Mouse (Mus musculus): ENCODE measurements around the gene Frmd4a. TPM values are rescaled to one million over a fixed set of nuclear protein-coding genes. Genes with fewer than 3 reads are reported as not detected.

Gene Frmd4a
- polyA plus RNA-seq, 1 experiment from 2014 or later, result 72.7 TPM

DNA sequence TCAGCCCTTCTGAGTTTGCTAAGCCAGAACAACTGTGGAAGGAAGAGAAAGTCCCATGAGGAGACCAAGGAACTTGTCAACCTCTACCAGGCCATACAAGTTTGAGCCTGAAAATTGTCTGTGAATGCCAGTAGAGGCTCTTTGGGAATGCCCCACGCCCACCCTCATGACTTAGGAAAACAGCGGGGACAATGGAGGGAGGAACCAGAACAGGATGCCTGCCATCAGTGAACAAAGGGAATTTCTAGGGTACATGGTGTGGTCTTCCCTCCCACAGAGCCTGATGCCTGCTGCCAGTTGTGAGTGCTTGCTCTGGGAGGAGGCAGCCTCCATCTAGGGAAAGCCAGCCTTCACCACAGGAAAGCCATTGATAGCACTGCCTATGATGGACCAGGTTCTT, 557.6 kb downstream of the Frmd4a start:
- no peak overlapping the region for H3K27ac ChIP-seq (replicated peaks)
- no peak overlapping the region for H3K9ac ChIP-seq (replicated peaks)
- ATAC-seq (replicated peaks), result no peak
- WGBS, result 67% methylated on average over 2 of the region's 2 CpGs
- H3K4me2 ChIP-seq (replicated peaks), result no peak overlapping the region
- 0 out of 2 replicates have a peak, but pooled peaks cover 7% of the 10 kb centered on the region for H3K4me1 ChIP-seq
- no peaks in the 10 kb centered on the region for H3K27me3 ChIP-seq
- H3K4me3 ChIP-seq, result no peak overlapping the region
- peaks cover 53% of the 10 kb centered on the region for H3K36me3 ChIP-seq
- no peaks in the 10 kb centered on the region for H3K9me3 ChIP-seq

DNA sequence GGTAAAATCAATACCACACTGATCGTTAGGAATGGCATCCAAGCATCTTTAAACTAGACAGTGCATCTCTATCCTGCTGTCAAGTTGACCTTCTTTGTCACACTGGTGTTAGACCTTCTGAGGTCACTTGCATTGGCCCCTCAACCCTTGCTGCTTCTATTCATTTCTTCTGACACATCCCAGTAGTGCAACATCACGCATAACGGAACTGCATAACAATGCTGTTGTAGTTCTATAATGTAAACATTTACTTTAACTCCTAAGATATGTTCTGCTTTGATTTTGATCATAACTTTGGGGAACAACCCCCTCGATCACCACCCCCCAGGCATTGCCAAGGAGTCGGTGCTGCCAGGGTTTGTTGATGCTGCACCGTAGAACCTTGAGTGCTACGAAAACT, 558.5 kb downstream of the Frmd4a start:
- H3K9me3 ChIP-seq, result no peaks in the 10 kb centered on the region
- H3K27ac ChIP-seq (replicated peaks), result no peak overlapping the region
- 0 out of 2 replicates have a peak, but pooled peaks cover 7% of the 10 kb centered on the region for H3K4me1 ChIP-seq
- H3K27me3 ChIP-seq, result no peaks in the 10 kb centered on the region
- no peak overlapping the region for H3K9ac ChIP-seq (replicated peaks)
- H3K4me2 ChIP-seq (replicated peaks), result no peak overlapping the region
- peaks cover 53% of the 10 kb centered on the region for H3K36me3 ChIP-seq
- WGBS, result 86% methylated on average over 7 of the region's 7 CpGs
- no peak overlapping the region for H3K4me3 ChIP-seq
- no peak for ATAC-seq (replicated peaks)

DNA sequence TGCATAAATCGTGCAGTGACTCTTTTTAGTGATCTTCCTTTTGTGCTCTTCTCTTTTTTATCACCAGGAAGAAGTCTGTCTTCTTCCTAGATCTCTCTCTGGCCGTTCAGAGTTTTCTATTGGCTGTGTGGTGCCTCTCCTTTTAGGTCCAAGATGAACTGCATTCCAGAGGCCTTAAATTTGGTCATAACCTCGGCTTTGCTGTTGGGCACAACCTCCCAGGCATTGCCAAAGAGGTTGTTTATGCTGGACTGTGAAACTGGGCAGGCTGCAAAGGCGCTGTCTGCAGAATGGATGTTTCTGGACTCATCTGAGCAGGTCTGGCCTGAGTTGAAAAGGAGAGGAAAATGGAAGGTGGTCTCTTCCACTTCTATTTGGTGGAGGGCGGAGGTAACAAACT, 560.8 kb downstream of the Frmd4a start:
- H3K4me3 ChIP-seq, result no peak overlapping the region
- H3K9me3 ChIP-seq, result no peaks in the 10 kb centered on the region
- no peak overlapping the region for H3K9ac ChIP-seq (replicated peaks)
- ATAC-seq (replicated peaks), result no peak
- H3K4me1 ChIP-seq, result 0 out of 2 replicates have a peak, but pooled peaks cover 7% of the 10 kb centered on the region
- H3K27ac ChIP-seq (replicated peaks), result no peak overlapping the region
- peaks cover 47% of the 10 kb centered on the region for H3K36me3 ChIP-seq
- no peak overlapping the region for H3K4me2 ChIP-seq (replicated peaks)
- 90% methylated on average over 5 of the region's 5 CpGs for WGBS
- H3K27me3 ChIP-seq, result no peaks in the 10 kb centered on the region

- 74% methylated on average over 8 of the region's 8 CpGs for WGBS
- H3K27ac ChIP-seq (replicated peaks), result peak overlapping the region; percentile 4; the same call in 1 of the 2 replicates
Measured at GRCm38 (mm10) chr2:4579357-4580068, 562.0 kb downstream of the Frmd4a start.

GRCm38 (mm10) chr2:4580666-4581065, 563.1 kb downstream of the Frmd4a start:
- no peak overlapping the region for H3K9ac ChIP-seq (replicated peaks)
- H3K27me3 ChIP-seq, result no peaks in the 10 kb centered on the region
- WGBS, result 76% methylated on average over 6 of the region's 6 CpGs
- H3K9me3 ChIP-seq, result no peaks in the 10 kb centered on the region
- no peak overlapping the region for H3K27ac ChIP-seq (replicated peaks)
- peaks cover 23% of the 10 kb centered on the region for H3K36me3 ChIP-seq
- H3K4me1 ChIP-seq, result 0 out of 2 replicates have a peak, but pooled peaks cover 7% of the 10 kb centered on the region
- no peak for ATAC-seq (replicated peaks)
- no peak overlapping the region for H3K4me2 ChIP-seq (replicated peaks)
- no peak overlapping the region for H3K4me3 ChIP-seq

More at GRCm38 (mm10) chr2:4579357-4580068, 562.0 kb downstream of the Frmd4a start:
- Histone ChIP-seq H3K4me3 (no peak overlapping the region), H3K27me3 (no peaks in the 10 kb centered on the region), H3K9ac (replicated peaks) (no peak overlapping the region), H3K4me2 (replicated peaks) (no peak overlapping the region), H3K4me1 (0 out of 2 replicates have a peak, but pooled peaks cover 7% of the 10 kb centered on the region), H3K9me3 (no peaks in the 10 kb centered on the region), H3K36me3 (peaks cover 34% of the 10 kb centered on the region)
- ATAC-seq (replicated peaks), result no peak

- 83% methylated on average over 2 of the region's 2 CpGs for WGBS
- H3K27ac ChIP-seq (replicated peaks), result no peak overlapping the region
- no peaks in the 10 kb centered on the region for H3K9me3 ChIP-seq
- no peak for ATAC-seq (replicated peaks)
- H3K4me3 ChIP-seq, result no peak overlapping the region
- no peaks in the 10 kb centered on the region for H3K27me3 ChIP-seq
- H3K4me2 ChIP-seq (replicated peaks), result no peak overlapping the region
- peaks cover 27% of the 10 kb centered on the region for H3K36me3 ChIP-seq
- 0 out of 2 replicates have a peak, but pooled peaks cover 7% of the 10 kb centered on the region for H3K4me1 ChIP-seq
- no peak overlapping the region for H3K9ac ChIP-seq (replicated peaks)
Measured at GRCm38 (mm10) chr2:4582930-4583329, 565.4 kb downstream of the Frmd4a start.

- H3K36me3 ChIP-seq, result peaks cover 33% of the 10 kb centered on the region
- no peaks in the 10 kb centered on the region for H3K27me3 ChIP-seq
- no peaks in the 10 kb centered on the region for H3K9me3 ChIP-seq
- H3K4me1 ChIP-seq, result 0 out of 2 replicates have a peak, but pooled peaks cover 4% of the 10 kb centered on the region
- no peak for ATAC-seq (replicated peaks)
- no peak overlapping the region for H3K4me2 ChIP-seq (replicated peaks)
- no peak overlapping the region for H3K27ac ChIP-seq (replicated peaks)
- 83% methylated on average over 5 of the region's 5 CpGs for WGBS
- H3K9ac ChIP-seq (replicated peaks), result no peak overlapping the region
- H3K4me3 ChIP-seq, result no peak overlapping the region
Measured at GRCm38 (mm10) chr2:4584252-4584651, 566.7 kb downstream of the Frmd4a start.

GRCm38 (mm10) chr2:4586245-4586644, 568.7 kb downstream of the Frmd4a start:
- ATAC-seq (replicated peaks), result no peak

DNA sequence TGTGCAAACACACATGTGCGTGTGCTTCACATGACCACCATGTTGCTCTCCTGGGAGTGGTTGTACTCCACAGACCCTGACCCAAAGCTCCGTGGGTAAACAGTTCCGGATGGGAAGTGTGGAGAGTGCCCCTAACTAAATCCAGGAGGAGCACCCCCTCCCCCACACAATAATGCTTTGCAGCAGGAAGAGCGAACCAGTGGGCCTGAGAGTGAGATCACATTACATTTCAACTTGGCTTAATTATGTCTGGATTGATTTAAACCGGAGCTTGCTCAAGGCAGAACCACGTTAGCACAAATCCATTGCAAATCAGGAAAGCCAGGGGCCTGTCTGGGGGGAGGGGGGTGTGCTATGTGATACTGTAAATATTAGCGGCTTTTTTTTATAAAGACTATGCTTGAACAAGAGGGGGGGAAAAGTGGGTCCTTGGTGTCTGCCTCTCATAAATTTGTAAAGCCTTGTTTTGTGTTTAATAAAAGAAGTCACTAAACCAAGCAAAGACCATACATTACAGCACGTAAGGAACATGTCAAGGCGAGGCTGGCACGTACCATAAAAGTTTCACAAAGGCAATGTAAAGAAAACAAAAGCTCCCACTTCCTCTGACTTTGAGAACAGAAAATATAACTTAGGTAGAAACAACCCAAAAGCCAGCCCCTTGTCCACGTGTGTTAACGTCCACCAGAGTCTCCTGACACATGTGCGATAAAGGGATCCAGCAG, 570.3 kb downstream of the Frmd4a start:
- no peak for ATAC-seq (replicated peaks)
- H3K27ac ChIP-seq (replicated peaks), result no peak overlapping the region
- 74% methylated on average over 13 of the region's 13 CpGs for WGBS

More at GRCm38 (mm10) chr2:4586245-4586644, 568.7 kb downstream of the Frmd4a start:
- Histone ChIP-seq H3K36me3 (peaks cover 43% of the 10 kb centered on the region), H3K4me2 (replicated peaks) (no peak overlapping the region), H3K4me3 (no peak overlapping the region), H3K9me3 (no peaks in the 10 kb centered on the region), H3K4me1 (no peaks in the 10 kb centered on the region), H3K27me3 (no peaks in the 10 kb centered on the region), H3K9ac (replicated peaks) (no peak overlapping the region), H3K27ac (replicated peaks) (no peak overlapping the region)
- 83% methylated on average over 11 of the region's 11 CpGs for WGBS

DNA sequence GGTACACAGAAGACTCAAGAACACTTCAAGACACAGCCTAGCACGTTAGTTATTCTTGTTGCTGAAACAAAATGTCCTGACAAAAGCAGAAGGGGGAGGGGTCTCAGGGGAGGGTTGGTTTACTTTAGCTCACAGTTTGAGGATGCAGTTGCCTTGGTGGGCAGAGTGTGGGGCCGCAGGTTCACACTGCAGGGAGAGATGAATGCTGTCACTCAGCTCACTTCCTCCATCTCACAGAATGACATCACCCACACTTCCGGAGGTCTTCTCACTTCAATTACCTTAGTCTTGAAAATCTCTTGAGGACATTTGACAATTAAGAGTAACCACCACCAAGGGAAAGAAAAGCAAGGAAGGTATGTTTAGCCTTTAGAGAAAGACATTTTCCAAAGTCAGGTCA, 574.1 kb downstream of the Frmd4a start:
- Histone ChIP-seq H3K4me2 (replicated peaks) (no peak overlapping the region), H3K9me3 (no peaks in the 10 kb centered on the region), H3K9ac (replicated peaks) (no peak overlapping the region), H3K27me3 (no peaks in the 10 kb centered on the region), H3K4me3 (no peak overlapping the region), H3K4me1 (0 out of 2 replicates have a peak, but pooled peaks cover 6% of the 10 kb centered on the region), H3K27ac (replicated peaks) (no peak overlapping the region), H3K36me3 (peaks cover 64% of the 10 kb centered on the region)
- ATAC-seq (replicated peaks), result no peak
- 89% methylated on average over 3 of the region's 3 CpGs for WGBS

More for the DNA sequence above, 570.3 kb downstream of the Frmd4a start:
- H3K4me3 ChIP-seq, result no peak overlapping the region
- H3K36me3 ChIP-seq, result peaks cover 52% of the 10 kb centered on the region
- H3K9ac ChIP-seq (replicated peaks), result no peak overlapping the region
- H3K27me3 ChIP-seq, result no peaks in the 10 kb centered on the region
- no peak overlapping the region for H3K4me2 ChIP-seq (replicated peaks)
- no peaks in the 10 kb centered on the region for H3K4me1 ChIP-seq
- H3K9me3 ChIP-seq, result no peaks in the 10 kb centered on the region

DNA sequence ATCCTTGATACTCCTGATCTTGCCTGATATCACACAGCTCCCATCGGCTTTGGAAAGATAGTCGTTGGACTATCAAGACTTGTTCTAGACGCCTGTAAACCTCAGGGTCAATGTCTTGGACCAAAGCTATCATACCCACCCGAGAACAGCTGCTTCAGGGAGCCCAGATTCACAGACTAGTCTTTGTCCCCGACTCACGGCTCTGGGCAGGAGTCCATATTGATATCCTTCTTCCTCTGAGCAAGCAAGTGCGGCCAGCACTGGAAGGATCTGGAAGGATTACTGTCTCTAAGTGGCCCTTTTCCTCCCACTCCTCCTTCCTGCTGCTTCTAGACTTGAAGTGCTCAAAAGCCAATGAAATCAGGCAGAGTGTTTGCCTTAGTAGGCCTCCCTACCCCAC, 575.1 kb downstream of the Frmd4a start:
- Histone ChIP-seq H3K9ac (replicated peaks) (no peak overlapping the region), H3K27me3 (no peaks in the 10 kb centered on the region), H3K4me3 (no peak overlapping the region), H3K4me2 (replicated peaks) (no peak overlapping the region), H3K27ac (replicated peaks) (no peak overlapping the region), H3K36me3 (peaks cover 64% of the 10 kb centered on the region), H3K4me1 (0 out of 2 replicates have a peak, but pooled peaks cover 6% of the 10 kb centered on the region), H3K9me3 (no peaks in the 10 kb centered on the region)
- WGBS, result 93% methylated on average over 7 of the region's 7 CpGs
- ATAC-seq (replicated peaks), result no peak

DNA sequence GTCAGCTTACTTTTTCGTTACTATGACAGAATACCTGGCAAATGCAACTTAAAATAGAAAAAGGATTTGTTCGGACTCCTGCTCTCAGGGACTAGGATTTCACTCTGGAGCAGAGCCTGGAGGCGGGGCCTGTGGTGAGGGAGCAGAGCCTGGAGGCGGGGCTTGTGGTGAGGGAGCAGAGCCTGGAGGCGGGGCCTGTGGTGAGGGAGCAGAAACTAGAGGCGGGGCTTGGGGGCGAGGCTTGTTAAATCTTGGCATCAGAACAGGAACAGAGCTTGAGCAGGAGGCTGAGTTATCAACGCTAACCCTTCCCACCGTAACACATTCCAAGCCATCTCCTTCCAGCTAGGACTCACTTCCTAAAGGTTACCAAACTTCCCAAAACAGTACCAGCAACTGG, 575.9 kb downstream of the Frmd4a start:
- 0 out of 2 replicates have a peak, but pooled peaks cover 6% of the 10 kb centered on the region for H3K4me1 ChIP-seq
- 25% methylated on average over 9 of the region's 9 CpGs for WGBS
- no peak overlapping the region for H3K27ac ChIP-seq (replicated peaks)
- peak; percentile 45; the same call in 1 of the 2 replicates for ATAC-seq (replicated peaks)
- H3K9me3 ChIP-seq, result no peaks in the 10 kb centered on the region
- no peak overlapping the region for H3K4me3 ChIP-seq
- no peak overlapping the region for H3K9ac ChIP-seq (replicated peaks)
- H3K27me3 ChIP-seq, result no peaks in the 10 kb centered on the region
- no peak overlapping the region for H3K4me2 ChIP-seq (replicated peaks)
- peaks cover 66% of the 10 kb centered on the region for H3K36me3 ChIP-seq
